Mouse (Mus musculus) forebrain, postnatal 0 days (tissue): ENCODE measurements around the gene Tenm4. TPM values are rescaled to one million over a fixed set of nuclear protein-coding genes. Genes with fewer than 3 reads are reported as not detected.

Source experiments
- ATAC-seq: fragments of 200-750 bp; cut with Nextera tagmentation; 2 replicates; pipeline ENCODE4 v1.8.0; 2017; ENCODE audit warnings: mild to moderate bottlenecking, moderate library complexity
- DNase-seq: peaks from one replicate; pipeline ENCODE4 v3.0.0-alpha.2; 2015
- H3K27ac ChIP-seq: fragments of 300-500 bp; sonication (generic); 2 replicates; pipeline ENCODE4 v1.5.1; 2014; ENCODE audit warnings: low read depth, mild to moderate bottlenecking, antibody characterized with exemption, low read length, moderate library complexity, mixed read lengths
- H3K27me3 ChIP-seq: fragments of 300-500 bp; sonication (generic); 2 replicates; pipeline ENCODE4 v1.6.1; 2014; ENCODE audit warnings: mild to moderate bottlenecking, low read length, mixed read lengths; ENCODE audit not compliant: insufficient read depth
- H3K36me3 ChIP-seq: fragments of 300-500 bp; sonication (generic); 2 replicates; pipeline ENCODE4 v1.6.1; 2014; ENCODE audit warnings: mild to moderate bottlenecking, moderate library complexity; ENCODE audit not compliant: insufficient read depth
- H3K4me1 ChIP-seq: fragments of 300-500 bp; sonication (generic); 2 replicates; pipeline ENCODE4 v1.6.1; 2014; ENCODE audit warnings: antibody characterized with exemption; ENCODE audit not compliant: insufficient read depth
- H3K4me2 ChIP-seq: fragments of 300-500 bp; sonication (generic); 2 replicates; pipeline ENCODE4 v1.6.1; 2014; ENCODE audit warnings: low read depth, mild to moderate bottlenecking, moderate library complexity
- H3K4me3 ChIP-seq: fragments of 300-500 bp; sonication (generic); 2 replicates; pipeline ENCODE4 v1.5.1; 2014; ENCODE audit warnings: low read depth, low read length, mixed read lengths
- H3K9ac ChIP-seq: fragments of 300-500 bp; sonication (generic); 2 replicates; pipeline ENCODE4 v1.6.1; 2014; ENCODE audit warnings: mild to moderate bottlenecking
- H3K9me3 ChIP-seq: fragments of 300-500 bp; sonication (generic); 2 replicates; pipeline ENCODE4 v1.6.1; 2016; ENCODE audit warnings: low read length
- CTCF ChIP-seq: sonication (generic); IDR thresholded peaks from 2 replicates; pipeline ENCODE4 v1.5.1; 2016; ENCODE audit warnings: antibody characterized with exemption, control low read depth, low read depth
- whole genome bisulfite sequencing: fragments of 180-500 bp; shearing (Covaris S2); extraction: QIAGEN DNeasy Blood & Tissue Kit; methylation state at CpG from one replicate; pipeline ENCODE4 v1.1.7; 2014; 5-methylcytosine and 5-hydroxymethylcytosine counted together
- polyA plus RNA-seq: library from polyadenylated mRNA; unstranded; fragments of >200 nt; fragmentation: Nextera tagmentation; extraction: Ambion mirVana; gene quantifications from 2 replicates; pipeline ENCODE4 v1.2.1, GENCODE M21; 2015
- total RNA-seq: library from RNA; depleted of rRNA; stranded (reverse); fragments of >200 nt; gene quantifications from 2 replicates; pipeline ENCODE4 v1.2.3, GENCODE M21; 2014

Tenm4 gene
- total and polyA plus RNA-seq, 2 experiments from 2014 or later: 50.6 to 69.5 TPM

- Histone ChIP-seq H3K4me1 (0 out of 2 replicates have a peak, but pooled peaks cover 5% of the 10 kb centered on the region), H3K4me2 (no peak overlapping the region), H3K36me3 (no peaks in the 10 kb centered on the region), H3K9ac (no peak overlapping the region), H3K4me3 (no peak overlapping the region), H3K9me3 (no peaks in the 10 kb centered on the region), H3K27ac (no peak overlapping the region), H3K27me3 (no peaks in the 10 kb centered on the region)
- DNase-seq (no peak), ATAC-seq (no peak)
- no peak for TF ChIP-seq CTCF
Measured at GRCm38 (mm10) chr7:96164141-96164540, 6.9 kb upstream of the Tenm4 start.

- Histone ChIP-seq H3K9me3 (no peaks in the 10 kb centered on the region), H3K27ac (no peak overlapping the region), H3K9ac (no peak overlapping the region), H3K4me1 (0 out of 2 replicates have a peak, but pooled peaks cover 5% of the 10 kb centered on the region), H3K36me3 (no peaks in the 10 kb centered on the region), H3K27me3 (no peaks in the 10 kb centered on the region), H3K4me3 (no peak overlapping the region), H3K4me2 (no peak overlapping the region)
- no peak for TF ChIP-seq CTCF
- peak; percentile 72 for DNase-seq
- peak; percentile 98 for ATAC-seq
- 6% methylated on average over 3 of the region's 3 CpGs for WGBS
Measured at GRCm38 (mm10) chr7:96168921-96169320, 2.1 kb upstream of the Tenm4 start.

- Histone ChIP-seq H3K4me2 (no peak overlapping the region), H3K4me3 (no peak overlapping the region), H3K9ac (no peak overlapping the region), H3K27ac (no peak overlapping the region), H3K4me1 (0 out of 2 replicates have a peak, but pooled peaks cover 5% of the 10 kb centered on the region), H3K9me3 (no peaks in the 10 kb centered on the region), H3K36me3 (no peaks in the 10 kb centered on the region), H3K27me3 (no peaks in the 10 kb centered on the region)
- ATAC-seq (no peak), DNase-seq (no peak)
- 58% methylated on average over 11 of the region's 11 CpGs for WGBS
- TF ChIP-seq CTCF: no peak
Measured at GRCm38 (mm10) chr7:96171596-96172563, 834 bp downstream of the Tenm4 start.

GRCm38 (mm10) chr7:96176781-96177180, 5.7 kb downstream of the Tenm4 start:
- Histone ChIP-seq H3K36me3 (no peaks in the 10 kb centered on the region), H3K9ac (no peak overlapping the region), H3K9me3 (no peaks in the 10 kb centered on the region), H3K27me3 (no peaks in the 10 kb centered on the region), H3K27ac (no peak overlapping the region), H3K4me3 (no peak overlapping the region), H3K4me1 (no peaks in the 10 kb centered on the region), H3K4me2 (no peak overlapping the region)
- no peak for DNase-seq
- no peak for TF ChIP-seq CTCF
- no peak for ATAC-seq
- WGBS: 66% methylated on average over 8 of the region's 8 CpGs

GRCm38 (mm10) chr7:96181751-96182150, 10.7 kb downstream of the Tenm4 start:
- Histone ChIP-seq H3K4me2 (no peak overlapping the region), H3K4me3 (no peak overlapping the region), H3K27me3 (no peaks in the 10 kb centered on the region), H3K9ac (no peak overlapping the region), H3K27ac (no peak overlapping the region), H3K4me1 (no peaks in the 10 kb centered on the region), H3K9me3 (no peaks in the 10 kb centered on the region), H3K36me3 (no peaks in the 10 kb centered on the region)
- DNase-seq: no peak
- WGBS: 86% methylated on average over 4 of the region's 4 CpGs
- ATAC-seq: no peak
- TF ChIP-seq CTCF: no peak

- H3K9me3 ChIP-seq: no peaks in the 10 kb centered on the region
- H3K4me1 ChIP-seq: no peaks in the 10 kb centered on the region
- DNase-seq: no peak
- H3K4me3 ChIP-seq: no peak overlapping the region
- WGBS: 42% methylated on average over 1 of the region's 1 CpGs
- no peaks in the 10 kb centered on the region for H3K27me3 ChIP-seq
- H3K4me2 ChIP-seq: no peak overlapping the region
- H3K9ac ChIP-seq: no peak overlapping the region
- no peak for TF ChIP-seq CTCF
- H3K36me3 ChIP-seq: no peaks in the 10 kb centered on the region
- H3K27ac ChIP-seq: no peak overlapping the region
- no peak; the same call in 1 of the 2 replicates for ATAC-seq
Measured at GRCm38 (mm10) chr7:96183195-96183594, 12.1 kb downstream of the Tenm4 start.

- Histone ChIP-seq H3K9ac (no peak overlapping the region), H3K4me2 (no peak overlapping the region), H3K4me3 (no peak overlapping the region), H3K27me3 (no peaks in the 10 kb centered on the region), H3K4me1 (no peaks in the 10 kb centered on the region), H3K36me3 (no peaks in the 10 kb centered on the region), H3K9me3 (no peaks in the 10 kb centered on the region), H3K27ac (no peak overlapping the region)
- DNase-seq (no peak), ATAC-seq (no peak)
- 77% methylated on average over 9 of the region's 9 CpGs for WGBS
- TF ChIP-seq CTCF: no peak
Measured at GRCm38 (mm10) chr7:96185411-96185810, 14.4 kb downstream of the Tenm4 start.
